ENCODE assay signal across 20 mouse cellular contexts in genomic region chr9:29306961-29307360, GRCm38 (mm10).
A peak's percentile ranks its signal among the peaks of the same experiment; 100 is the strongest.
DNase-seq lines count a peak whose midpoint lies in the region; ATAC-seq lines count a peak whose summit lies in the region.
"Had no signal": no experiment of that assay in that cellular context is flagged by ENCODE, and none has a peak within 500 bp of the region (broad histone marks: within the 10 kb centered on the region; RNA-seq: fewer than 3 reads in every experiment).

No protein-coding gene starts in this region.

- peak; percentile 30 for DNase-seq in forebrain, embryonic 14.5 days (ENCODE audit: low spot score)
- no peak for DNase-seq in midbrain, embryonic 14.5 days
- peak; percentile 67 for DNase-seq in cerebellum, adult 11-12 months
- no peak for DNase-seq in B cell, adult 2 months
- no peak for DNase-seq in spleen, postnatal 10 days (ENCODE audit: low spot score in 2 of 2)
- DNase-seq: forebrain, postnatal 0 days; gastrocnemius, adult 2 months; kidney, adult 2 months; kidney, postnatal 25 days; right cerebral cortex, adult 18-20 months; thymus, adult 2 months had no signal

- H3K9me3 ChIP-seq in forebrain, embryonic 14.5 days (replicated peaks; ENCODE audit: control insufficient read depth, low read length) = no peaks in the 10 kb centered on the region
- H3K9me3 ChIP-seq in forebrain, embryonic 15.5 days = no peaks in the 10 kb centered on the region
- H3K9me3 ChIP-seq in midbrain, embryonic 14.5 days (ENCODE audit: control insufficient read depth, low read length) = no peaks in the 10 kb centered on the region
- no peaks in the 10 kb centered on the region for H3K9me3 ChIP-seq in midbrain, embryonic 13.5 days
- no peaks in the 10 kb centered on the region for H3K9me3 ChIP-seq in neural tube, embryonic 14.5 days (ENCODE audit: control insufficient read depth, low read length)
- H3K9me3 ChIP-seq: limb, embryonic 13.5 days; stomach, embryonic 15.5 days had no signal

- no peaks in the 10 kb centered on the region for H3K4me1 ChIP-seq in forebrain, embryonic 14.5 days (ENCODE audit: control insufficient read depth, insufficient read depth, low read length)
- H3K4me1 ChIP-seq in forebrain, embryonic 15.5 days = peaks cover 5% of the 10 kb centered on the region; the same call in 1 of the 2 replicates
- H3K4me1 ChIP-seq in midbrain, embryonic 14.5 days (ENCODE audit: control insufficient read depth, insufficient read depth, low read length) = peaks cover 8% of the 10 kb centered on the region; the same call in 1 of the 2 replicates
- peaks cover 13% of the 10 kb centered on the region; the same call in 1 of the 2 replicates for H3K4me1 ChIP-seq in midbrain, embryonic 13.5 days (replicated peaks)
- peaks cover 12% of the 10 kb centered on the region for H3K4me1 ChIP-seq in neural tube, embryonic 14.5 days (ENCODE audit: control insufficient read depth, insufficient read depth, low read length)
- H3K4me1 ChIP-seq: limb, embryonic 13.5 days; stomach, embryonic 15.5 days had no signal

- no peak overlapping the region for H3K4me2 ChIP-seq in forebrain, embryonic 14.5 days (ENCODE audit: low read length)
- no peak overlapping the region for H3K4me2 ChIP-seq in forebrain, embryonic 15.5 days (replicated peaks)
- no peak overlapping the region for H3K4me2 ChIP-seq in midbrain, embryonic 14.5 days (ENCODE audit: low read length)
- no peak overlapping the region for H3K4me2 ChIP-seq in midbrain, embryonic 13.5 days (replicated peaks)
- no peak overlapping the region for H3K4me2 ChIP-seq in neural tube, embryonic 14.5 days (ENCODE audit: low read depth, low read length)
- H3K4me2 ChIP-seq: limb, embryonic 13.5 days; stomach, embryonic 15.5 days had no signal

- H3K27ac ChIP-seq in forebrain, embryonic 14.5 days (ENCODE audit: low read depth, low read length) = no peak overlapping the region
- no peak overlapping the region for H3K27ac ChIP-seq in forebrain, embryonic 15.5 days (replicated peaks)
- H3K27ac ChIP-seq in midbrain, embryonic 14.5 days (replicated peaks; ENCODE audit: low read depth, low read length) = 0 out of 2 replicates have a peak overlapping the region, but pooled peaks have one; percentile 20
- no peak overlapping the region for H3K27ac ChIP-seq in midbrain, embryonic 13.5 days
- H3K27ac ChIP-seq in neural tube, embryonic 14.5 days (ENCODE audit: low read depth, low read length) = peak overlapping the region; percentile 60
- H3K27ac ChIP-seq: gastrocnemius, adult 2 months; limb, embryonic 13.5 days; liver, embryonic 14.5 days; stomach, embryonic 15.5 days had no signal

- no peak; the same call in 1 of the 2 replicates for ATAC-seq in forebrain, embryonic 14.5 days
- no peak for ATAC-seq in forebrain, embryonic 15.5 days (replicated peaks)
- no peak for ATAC-seq in midbrain, embryonic 14.5 days (ENCODE audit: low FRiP score, low TSS enrichment)
- ATAC-seq in midbrain, embryonic 13.5 days = no peak
- 0 out of 2 replicates have a peak, but pooled peaks have one; percentile 11 for ATAC-seq in neural tube, embryonic 14.5 days (ENCODE audit: low read depth)
- ATAC-seq: forebrain, postnatal 0 days; lung, postnatal 0 days had no signal

- H3K9ac ChIP-seq in forebrain, embryonic 14.5 days (ENCODE audit: low read length) = no peak overlapping the region
- H3K9ac ChIP-seq in forebrain, embryonic 15.5 days (replicated peaks) = no peak overlapping the region
- H3K9ac ChIP-seq in midbrain, embryonic 14.5 days (replicated peaks; ENCODE audit: low read length) = no peak overlapping the region
- no peak overlapping the region for H3K9ac ChIP-seq in midbrain, embryonic 13.5 days (replicated peaks)
- H3K9ac ChIP-seq in neural tube, embryonic 14.5 days (replicated peaks; ENCODE audit: low read depth, low read length) = no peak overlapping the region
- H3K9ac ChIP-seq: forebrain, postnatal 0 days; limb, embryonic 13.5 days; liver, embryonic 14.5 days; stomach, embryonic 15.5 days had no signal

- H3K36me3 ChIP-seq in forebrain, embryonic 14.5 days (ENCODE audit: control insufficient read depth, insufficient read depth, low read length) = no peaks in the 10 kb centered on the region
- no peaks in the 10 kb centered on the region for H3K36me3 ChIP-seq in forebrain, embryonic 15.5 days
- no peaks in the 10 kb centered on the region for H3K36me3 ChIP-seq in midbrain, embryonic 14.5 days (ENCODE audit: control insufficient read depth, insufficient read depth, low read length)
- H3K36me3 ChIP-seq in midbrain, embryonic 13.5 days = no peaks in the 10 kb centered on the region
- H3K36me3 ChIP-seq in neural tube, embryonic 14.5 days (ENCODE audit: control insufficient read depth, insufficient read depth, low read length) = no peaks in the 10 kb centered on the region
- H3K36me3 ChIP-seq: limb, embryonic 13.5 days; stomach, embryonic 15.5 days had no signal

- no peaks in the 10 kb centered on the region for H3K27me3 ChIP-seq in forebrain, embryonic 14.5 days (replicated peaks; ENCODE audit: control insufficient read depth, insufficient read depth, low read length)
- no peaks in the 10 kb centered on the region for H3K27me3 ChIP-seq in forebrain, embryonic 15.5 days
- no peaks in the 10 kb centered on the region for H3K27me3 ChIP-seq in midbrain, embryonic 14.5 days (ENCODE audit: control insufficient read depth, insufficient read depth, low read length)
- H3K27me3 ChIP-seq in midbrain, embryonic 13.5 days = no peaks in the 10 kb centered on the region
- no peaks in the 10 kb centered on the region for H3K27me3 ChIP-seq in neural tube, embryonic 14.5 days (ENCODE audit: control insufficient read depth, insufficient read depth, low read length)
- H3K27me3 ChIP-seq: stomach, embryonic 15.5 days had no signal

- WGBS in forebrain, embryonic 14.5 days = 6% methylated on average over 2 of the region's 2 CpGs
- 8% methylated on average over 2 of the region's 2 CpGs for WGBS in forebrain, embryonic 15.5 days
- 8% methylated on average over 2 of the region's 2 CpGs for WGBS in midbrain, embryonic 14.5 days
- WGBS in midbrain, embryonic 13.5 days = 6% methylated on average over 2 of the region's 2 CpGs
- 5% methylated on average over 2 of the region's 2 CpGs for WGBS in neural tube, embryonic 14.5 days

- H3K4me3 ChIP-seq in forebrain, embryonic 14.5 days (ENCODE audit: low read depth, low read length) = no peak overlapping the region
- H3K4me3 ChIP-seq in forebrain, embryonic 15.5 days = no peak overlapping the region
- H3K4me3 ChIP-seq in midbrain, embryonic 14.5 days (replicated peaks; ENCODE audit: low read depth, low read length) = no peak overlapping the region
- H3K4me3 ChIP-seq in midbrain, embryonic 13.5 days (replicated peaks) = no peak overlapping the region
- no peak overlapping the region for H3K4me3 ChIP-seq in neural tube, embryonic 14.5 days (ENCODE audit: low read depth, low read length)
- H3K4me3 ChIP-seq: erythroblast, embryonic 14.5 days; gastrocnemius, adult 2 months; limb, embryonic 13.5 days; myocyte; stomach, embryonic 15.5 days had no signal

Comparison
In these comparisons a context has a peak if more than half of its experiments do, and no peak if none do; other contexts are left out.
1. H3K27ac ChIP-seq: peak in midbrain, embryonic 14.5 days (single experiment) and neural tube, embryonic 14.5 days (single experiment); none in forebrain, embryonic 14.5 days (single experiment), forebrain, embryonic 15.5 days (single experiment) and midbrain, embryonic 13.5 days (single experiment).
2. DNase-seq: peak in forebrain, embryonic 14.5 days (single experiment) and cerebellum, adult 11-12 months (single experiment); none in midbrain, embryonic 14.5 days (single experiment), B cell, adult 2 months (0 of 2) and spleen, postnatal 10 days (0 of 2).